In the genomic region with DNA sequence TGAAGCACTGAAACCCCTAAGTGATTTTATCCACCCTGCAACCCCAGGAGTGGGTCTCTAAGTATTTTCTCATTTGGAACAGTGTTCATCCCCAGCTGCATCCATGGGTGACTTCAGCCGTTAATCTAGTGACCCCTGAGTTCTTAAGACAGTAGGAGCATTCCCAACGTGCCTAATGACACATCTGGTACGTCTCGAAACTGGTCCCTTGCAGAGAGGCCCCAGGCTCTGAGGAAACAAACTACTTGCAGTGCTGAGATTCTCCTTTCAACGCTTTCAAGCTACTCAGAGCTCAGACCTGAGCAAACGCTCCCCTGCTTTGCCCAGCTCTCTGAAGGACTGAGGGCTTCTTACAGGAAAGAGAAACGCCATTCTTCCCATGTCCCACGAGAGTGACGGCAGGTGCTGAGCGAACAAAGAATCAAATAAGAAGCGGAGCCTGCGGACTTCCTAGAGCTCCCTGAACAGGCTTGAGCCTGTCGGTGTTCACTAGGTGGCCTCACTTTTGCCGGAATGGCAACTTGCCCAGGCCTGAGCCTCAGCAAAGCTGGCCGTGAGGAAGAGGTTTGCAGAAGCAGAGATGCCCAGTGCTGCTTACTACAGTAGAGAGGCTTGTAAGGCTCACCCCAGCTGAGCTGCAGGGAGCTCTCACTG, we compare ENCODE assay signal across 10 mouse cellular contexts.
DNase-seq lines count a peak whose midpoint lies in the region; ATAC-seq and TF ChIP-seq lines count a peak whose summit lies in the region.
"Had no signal": no experiment of that assay in that cellular context is flagged by ENCODE, and none has a peak within 500 bp of the region (broad histone marks: within the 10 kb centered on the region; RNA-seq: fewer than 3 reads in every experiment).

No protein-coding gene starts in this region.

- no peak overlapping the region for H3K4me2 ChIP-seq in neural tube, embryonic 11.5 days (ENCODE audit: low read depth)

- WGBS in neural tube, embryonic 11.5 days = 50% methylated on average over 15 of the region's 15 CpGs
- 93% methylated on average over 15 of the region's 15 CpGs for WGBS in thymus, adult 2 months

- no peak for TF ChIP-seq POLR2A in thymus, adult 2 months (IDR thresholded peaks at IDR 0.05; ENCODE audit: control insufficient read depth, extremely low read depth, insufficient read depth, low read length, poor library complexity)

- no peak for ATAC-seq in neural tube, embryonic 11.5 days (ENCODE audit: insufficient read depth, low FRiP score, low TSS enrichment)

- DNase-seq in left cerebral cortex, postnatal 4 days = peak; percentile 40
- DNase-seq in left cerebral cortex, postnatal 36 days (ENCODE audit: low spot score in 2 of 2) = no peak
- peak; percentile 31 to 67 for DNase-seq in cerebellum, postnatal 25 days
- peak; percentile 18 for DNase-seq in forelimb bud, embryonic 11.5 days (ENCODE audit: low read depth, low spot score)
- peak; percentile 31 for DNase-seq in neural tube, embryonic 11.5 days (ENCODE audit: low spot score)
- DNase-seq in spleen, postnatal 36 days (ENCODE audit: low spot score in 2 of 2) = no peak
- no peak for DNase-seq in thymus, adult 2 months
- DNase-seq: gastrocnemius, postnatal 14 days; thymus, postnatal 14 days had no signal

- H3K27ac ChIP-seq in neural tube, embryonic 11.5 days (ENCODE audit: low read depth, low read length) = no peak overlapping the region
- no peak overlapping the region for H3K27ac ChIP-seq in thymus, adult 2 months (ENCODE audit: control insufficient read depth, insufficient read depth, low read length)
- H3K27ac ChIP-seq: macrophage had no signal

- TF ChIP-seq CTCF in thymus, adult 2 months (IDR thresholded peaks at IDR 0.05; ENCODE audit: borderline replicate concordance, control insufficient read depth, extremely low read depth, insufficient read depth, low read length, poor library complexity) = no peak

- H3K4me3 ChIP-seq in neural tube, embryonic 11.5 days (ENCODE audit: low read depth, low read length) = no peak overlapping the region
- no peak overlapping the region for H3K4me3 ChIP-seq in thymus, adult 2 months (ENCODE audit: control insufficient read depth, insufficient read depth, low read length)

- H3K36me3 ChIP-seq in neural tube, embryonic 11.5 days (ENCODE audit: control insufficient read depth, insufficient read depth, low read length) = no peaks in the 10 kb centered on the region
- peaks cover 52% of the 10 kb centered on the region for H3K36me3 ChIP-seq in thymus, adult 2 months (ENCODE audit: control insufficient read depth, insufficient read depth, low read length)

- H3K27me3 ChIP-seq in neural tube, embryonic 11.5 days (ENCODE audit: control insufficient read depth, insufficient read depth, low read length) = no peaks in the 10 kb centered on the region
- H3K27me3 ChIP-seq in thymus, adult 2 months (ENCODE audit: control insufficient read depth, insufficient read depth, low read length) = no peaks in the 10 kb centered on the region

- H3K9me3 ChIP-seq in neural tube, embryonic 11.5 days (ENCODE audit: control insufficient read depth, low read length) = no peaks in the 10 kb centered on the region

- H3K9ac ChIP-seq in neural tube, embryonic 11.5 days (ENCODE audit: low read length) = no peak overlapping the region

- intact Hi-C loops in left cerebral cortex, postnatal 4 days (cut with DNase I) = no loop called here
- intact Hi-C loops in left cerebral cortex, postnatal 36 days (cut with DNase I) = no loop called here

- H3K4me1 ChIP-seq in neural tube, embryonic 11.5 days (ENCODE audit: control insufficient read depth, insufficient read depth, low read length) = no peaks in the 10 kb centered on the region
- H3K4me1 ChIP-seq in thymus, adult 2 months (replicated peaks; ENCODE audit: control insufficient read depth, insufficient read depth, low read length) = no peaks in the 10 kb centered on the region

Comparison
In these comparisons a context has a peak if more than half of its experiments do, and no peak if none do; other contexts are left out.
1. DNase-seq: peak in left cerebral cortex, postnatal 4 days (single experiment), cerebellum, postnatal 25 days (2 of 2), forelimb bud, embryonic 11.5 days (single experiment) and neural tube, embryonic 11.5 days (single experiment); none in left cerebral cortex, postnatal 36 days (0 of 2), spleen, postnatal 36 days (0 of 2) and thymus, adult 2 months (single experiment).